Mouse (Mus musculus) limb, embryonic 14.5 days (tissue): ENCODE results near the gene Cmtm4. TPM values are rescaled to one million over a fixed set of nuclear protein-coding genes. Genes with fewer than 3 reads are reported as not detected.

ENCODE experiments used
- ATAC-seq: fragments of 200-750 bp; cut with Nextera tagmentation; 2 replicates; pipeline ENCODE4 v1.8.0; 2017; ENCODE audit warnings: low read depth, moderate number of reproducible peaks, moderate TSS enrichment; ENCODE audit not compliant: low FRiP score
- DNase-seq: peaks from one replicate; pipeline ENCODE4 v3.0.0-alpha.2; 2015; ENCODE audit warnings: low spot score
- H3K27ac ChIP-seq: fragments of 300-500 bp; sonication (generic); replicated peaks from 2 replicates; pipeline ENCODE4 v1.5.1; 2014; ENCODE audit warnings: low read depth, mild to moderate bottlenecking, low read length, moderate library complexity, mixed read lengths
- H3K27me3 ChIP-seq: fragments of 300-500 bp; sonication (generic); 2 replicates; pipeline ENCODE4 v1.6.1; 2014; ENCODE audit warnings: low read length, mixed read lengths; ENCODE audit not compliant: control insufficient read depth, insufficient read depth
- H3K36me3 ChIP-seq: fragments of 300-500 bp; sonication (generic); 2 replicates; pipeline ENCODE4 v1.6.1; 2014; ENCODE audit warnings: mild to moderate bottlenecking, low read length, moderate library complexity, mixed read lengths; ENCODE audit not compliant: control insufficient read depth, insufficient read depth
- H3K4me1 ChIP-seq: fragments of 300-500 bp; sonication (generic); 2 replicates; pipeline ENCODE4 v1.6.1; 2014; ENCODE audit warnings: antibody characterized with exemption, low read length, mixed read lengths; ENCODE audit not compliant: control insufficient read depth, insufficient read depth
- H3K4me2 ChIP-seq: fragments of 300-500 bp; sonication (generic); replicated peaks from 2 replicates; pipeline ENCODE4 v1.6.1; 2014; ENCODE audit warnings: low read depth, mild to moderate bottlenecking, low read length, moderate library complexity; ENCODE audit not compliant: severe bottlenecking
- H3K4me3 ChIP-seq: fragments of 300-500 bp; sonication (generic); replicated peaks from 2 replicates; pipeline ENCODE4 v1.5.1; 2014; ENCODE audit warnings: low read length
- H3K9ac ChIP-seq: fragments of 300-500 bp; sonication (generic); 2 replicates; pipeline ENCODE4 v1.6.1; 2014; ENCODE audit warnings: mild to moderate bottlenecking, low read depth, low read length, moderate library complexity; ENCODE audit not compliant: severe bottlenecking
- H3K9me3 ChIP-seq: fragments of 300-500 bp; sonication (generic); 2 replicates; pipeline ENCODE4 v1.6.1; 2016; ENCODE audit warnings: low read length; ENCODE audit not compliant: control insufficient read depth
- POLR2A ChIP-seq: fragments of 200-500 bp; IDR thresholded peaks from 2 replicates; pipeline ENCODE4 v1.8.0; 2012; ENCODE audit warnings: inconsistent platforms, mild to moderate bottlenecking, moderate library complexity, borderline replicate concordance; ENCODE audit not compliant: insufficient read depth, insufficient read length; ENCODE audit errors: extremely low read depth
- WGBS: fragments of 180-500 bp; shearing (Covaris S2); extraction: QIAGEN DNeasy Blood & Tissue Kit; methylation state at CpG from one replicate; pipeline ENCODE4 v1.1.7; 2014; 5-methylcytosine and 5-hydroxymethylcytosine counted together
- polyA plus RNA-seq, 2 experiments: library from polyadenylated mRNA; depleted of rRNA in 1 of 2; stranded (reverse) in 1 of 2; unstranded in 1 of 2; fragments of >200 nt; fragmentation: Nextera tagmentation in 1 of 2; extraction: Ambion mirVana in 1 of 2; gene quantifications; 2 replicates each; pipeline versions ENCODE4 v1.2.1 to v1.2.3; 2012 to 2014

The Cmtm4 gene
- polyA plus RNA-seq, 2 experiments = 4.1 to 18.9 TPM

DNA sequence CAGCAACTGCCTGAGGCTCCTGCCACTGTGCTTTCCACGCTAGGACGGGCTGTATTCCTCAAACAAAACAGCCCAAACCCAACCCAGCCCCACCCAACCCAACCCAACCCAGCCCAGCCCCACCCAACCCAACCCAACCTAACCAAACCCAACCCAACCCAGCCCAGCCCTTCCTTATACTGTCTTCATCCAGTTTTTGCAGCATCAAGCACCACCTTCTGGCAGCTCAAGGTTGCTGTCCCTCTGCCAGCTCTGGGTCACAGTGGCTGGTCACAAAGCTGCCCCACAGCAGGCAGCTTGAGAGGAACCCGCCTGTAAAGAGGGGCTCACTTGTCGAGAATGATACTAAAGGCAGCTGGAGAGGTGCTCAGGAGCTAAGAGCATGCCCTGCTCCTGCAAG, 38.7 kb upstream of the Cmtm4 start:
- H3K9ac ChIP-seq = no peak overlapping the region
- no peak for TF ChIP-seq POLR2A
- H3K27me3 ChIP-seq = no peaks in the 10 kb centered on the region
- DNase-seq (no peak), ATAC-seq (no peak)
- H3K27ac ChIP-seq = no peak overlapping the region
- H3K9me3 ChIP-seq = no peaks in the 10 kb centered on the region
- peaks cover 11% of the 10 kb centered on the region; the same call in 1 of the 2 replicates for H3K4me1 ChIP-seq
- WGBS = 87% methylated on average over 4 of the region's 4 CpGs
- H3K36me3 ChIP-seq = peaks cover 95% of the 10 kb centered on the region
- no peak overlapping the region for H3K4me2 ChIP-seq
- no peak overlapping the region for H3K4me3 ChIP-seq

- TF ChIP-seq POLR2A = no peak
- DNase-seq (no peak), ATAC-seq (no peak)
- Histone ChIP-seq H3K4me1 (peaks cover 11% of the 10 kb centered on the region; the same call in 1 of the 2 replicates), H3K27ac (no peak overlapping the region), H3K4me3 (no peak overlapping the region), H3K36me3 (peaks cover 94% of the 10 kb centered on the region), H3K27me3 (no peaks in the 10 kb centered on the region), H3K9me3 (no peaks in the 10 kb centered on the region), H3K9ac (no peak overlapping the region), H3K4me2 (no peak overlapping the region)
- WGBS = 93% methylated on average over 5 of the region's 5 CpGs
Measured at GRCm38 (mm10) chr8:104433191-104433842, 37.7 kb upstream of the Cmtm4 start.

GRCm38 (mm10) chr8:104432656-104433055, 37.0 kb upstream of the Cmtm4 start:
- 93% methylated on average over 6 of the region's 6 CpGs for WGBS
- peaks cover 11% of the 10 kb centered on the region; the same call in 1 of the 2 replicates for H3K4me1 ChIP-seq
- no peak for TF ChIP-seq POLR2A
- no peak overlapping the region for H3K27ac ChIP-seq
- no peak for DNase-seq
- peaks cover 97% of the 10 kb centered on the region for H3K36me3 ChIP-seq
- no peaks in the 10 kb centered on the region for H3K27me3 ChIP-seq
- H3K4me2 ChIP-seq = no peak overlapping the region
- H3K9me3 ChIP-seq = no peaks in the 10 kb centered on the region
- no peak for ATAC-seq
- no peak overlapping the region for H3K4me3 ChIP-seq
- H3K9ac ChIP-seq = no peak overlapping the region

GRCm38 (mm10) chr8:104430230-104430629, 34.6 kb upstream of the Cmtm4 start:
- Histone ChIP-seq H3K36me3 (peaks cover 96% of the 10 kb centered on the region), H3K27me3 (no peaks in the 10 kb centered on the region), H3K4me2 (no peak overlapping the region), H3K9me3 (no peaks in the 10 kb centered on the region), H3K27ac (no peak overlapping the region), H3K9ac (no peak overlapping the region), H3K4me3 (no peak overlapping the region), H3K4me1 (no peaks in the 10 kb centered on the region)
- DNase-seq (no peak), ATAC-seq (no peak)
- TF ChIP-seq POLR2A = no peak
- WGBS = 88% methylated on average over 7 of the region's 7 CpGs

- Histone ChIP-seq H3K9ac (no peak overlapping the region), H3K4me3 (no peak overlapping the region), H3K27me3 (no peaks in the 10 kb centered on the region), H3K4me1 (no peaks in the 10 kb centered on the region), H3K36me3 (peaks cover 98% of the 10 kb centered on the region), H3K4me2 (no peak overlapping the region), H3K9me3 (no peaks in the 10 kb centered on the region), H3K27ac (no peak overlapping the region)
- DNase-seq (no peak), ATAC-seq (no peak)
- 91% methylated on average over 13 of the region's 13 CpGs for WGBS
- no peak for TF ChIP-seq POLR2A
Measured at GRCm38 (mm10) chr8:104427703-104428102, 32.1 kb upstream of the Cmtm4 start.

GRCm38 (mm10) chr8:104422313-104422712, 26.7 kb upstream of the Cmtm4 start:
- no peak overlapping the region for H3K9ac ChIP-seq
- TF ChIP-seq POLR2A = no peak
- no peaks in the 10 kb centered on the region for H3K4me1 ChIP-seq
- H3K4me3 ChIP-seq = no peak overlapping the region
- no peaks in the 10 kb centered on the region for H3K9me3 ChIP-seq
- 94% methylated on average over 6 of the region's 6 CpGs for WGBS
- ATAC-seq = no peak
- H3K4me2 ChIP-seq = no peak overlapping the region
- H3K36me3 ChIP-seq = peaks cover 96% of the 10 kb centered on the region
- H3K27me3 ChIP-seq = no peaks in the 10 kb centered on the region
- no peak overlapping the region for H3K27ac ChIP-seq
- DNase-seq = no peak
